Mouse (Mus musculus): Measurements from ENCODE around the gene 1810055G02Rik. TPM values are rescaled to one million over a fixed set of nuclear protein-coding genes. Genes with fewer than 3 reads are reported as not detected.

The 1810055G02Rik gene
- polyA plus RNA-seq, 1 experiment, result 24.8 TPM

DNA sequence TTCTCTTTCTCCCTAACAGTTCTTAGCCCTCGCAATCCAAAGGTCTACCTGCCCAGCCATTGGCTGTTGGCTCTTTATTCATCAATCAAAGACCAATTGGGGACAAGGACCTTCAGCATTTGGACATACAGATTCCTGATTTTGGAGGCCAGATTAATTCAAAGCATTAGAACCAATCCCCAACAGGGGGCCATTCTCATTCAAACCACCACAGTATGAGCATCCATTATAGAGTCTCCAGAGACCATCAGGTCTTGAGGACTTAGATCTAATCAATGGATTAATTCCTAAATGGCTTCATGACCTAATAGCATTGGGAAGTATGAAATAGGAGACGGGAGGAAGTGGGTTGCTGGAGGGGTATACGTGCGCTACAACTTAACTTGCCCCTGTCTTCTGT lies 5.6 kb upstream of the 1810055G02Rik start:
- no peak for DNase-seq
- peaks cover 1% of the 10 kb centered on the region; the same call in 1 of the 2 replicates for H3K4me1 ChIP-seq (replicated peaks; ENCODE audit: control insufficient read depth, insufficient read depth, low read length)
- no peaks in the 10 kb centered on the region for H3K27me3 ChIP-seq (ENCODE audit: control insufficient read depth, insufficient read depth, low read length)
- no peak for TF ChIP-seq CTCF (IDR thresholded peaks at IDR 0.05; ENCODE audit: borderline replicate concordance, control insufficient read depth, extremely low read depth, insufficient read depth, low read length, poor library complexity)
- no peak for TF ChIP-seq POLR2A (IDR thresholded peaks at IDR 0.05; ENCODE audit: control insufficient read depth, extremely low read depth, insufficient read depth, low read length, poor library complexity)
- no peak overlapping the region for H3K4me3 ChIP-seq (ENCODE audit: control insufficient read depth, insufficient read depth, low read length)
- H3K27ac ChIP-seq (ENCODE audit: control insufficient read depth, insufficient read depth, low read length), result no peak overlapping the region
- WGBS, result 81% methylated on average over 4 of the region's 4 CpGs
- H3K36me3 ChIP-seq (ENCODE audit: control insufficient read depth, insufficient read depth, low read length), result no peaks in the 10 kb centered on the region

DNA sequence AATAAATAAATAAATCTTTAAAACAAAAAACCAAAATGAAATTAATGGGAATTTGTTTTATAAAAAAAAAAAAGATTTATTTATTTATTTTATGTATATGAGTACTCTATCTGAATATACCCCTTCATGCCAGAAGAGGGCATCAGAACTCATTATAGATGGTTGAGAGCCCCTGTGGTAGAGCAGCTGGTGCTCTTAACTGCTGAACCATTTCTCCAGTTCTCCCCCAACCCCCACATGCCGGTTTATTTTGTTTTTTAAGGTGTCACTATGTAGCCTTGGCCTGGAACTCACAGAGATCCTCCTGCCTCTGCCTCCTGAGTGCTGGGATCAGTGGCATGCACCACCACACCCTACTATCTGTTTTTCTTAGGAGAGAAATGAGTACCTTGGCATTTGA lies 1.8 kb upstream of the 1810055G02Rik start:
- WGBS, result 22% methylated on average over 1 of the region's 1 CpGs

DNA sequence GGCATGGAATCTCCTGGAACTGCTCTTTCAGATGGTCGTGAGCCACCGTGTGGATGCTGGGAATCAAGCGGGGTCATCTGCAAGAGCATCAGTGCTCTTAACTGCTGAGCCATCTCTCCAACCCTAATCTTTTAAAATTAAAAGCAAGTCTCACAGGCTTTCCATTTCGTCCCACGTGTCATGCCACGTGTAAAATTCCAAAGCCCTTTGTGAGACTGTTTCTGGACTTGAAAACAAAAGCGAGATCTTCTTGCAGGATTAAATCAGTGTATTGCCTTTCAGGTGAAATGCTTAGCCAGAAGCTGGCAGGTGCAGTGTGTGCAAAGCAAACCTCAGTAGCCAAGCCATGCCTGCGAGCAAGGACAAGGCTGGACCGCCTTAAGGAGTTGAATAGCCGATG lies 540 bp upstream of the 1810055G02Rik start:
- H3K27ac ChIP-seq (ENCODE audit: control insufficient read depth, insufficient read depth, low read length), result no peak overlapping the region
- TF ChIP-seq POLR2A (IDR thresholded peaks at IDR 0.05; ENCODE audit: control insufficient read depth, extremely low read depth, insufficient read depth, low read length, poor library complexity) (no peak), CTCF (IDR thresholded peaks at IDR 0.05; ENCODE audit: borderline replicate concordance, control insufficient read depth, extremely low read depth, insufficient read depth, low read length, poor library complexity) (no peak)
- H3K4me3 ChIP-seq (ENCODE audit: control insufficient read depth, insufficient read depth, low read length), result peak overlapping the region; percentile 75
- no peaks in the 10 kb centered on the region for H3K36me3 ChIP-seq (ENCODE audit: control insufficient read depth, insufficient read depth, low read length)
- H3K4me1 ChIP-seq (replicated peaks; ENCODE audit: control insufficient read depth, insufficient read depth, low read length), result peaks cover 12% of the 10 kb centered on the region
- WGBS, result 46% methylated on average over 10 of the region's 10 CpGs
- no peak for DNase-seq
- no peaks in the 10 kb centered on the region for H3K27me3 ChIP-seq (ENCODE audit: control insufficient read depth, insufficient read depth, low read length)

More for the DNA sequence above, 1.8 kb upstream of the 1810055G02Rik start:
- Histone ChIP-seq H3K36me3 (ENCODE audit: control insufficient read depth, insufficient read depth, low read length) (no peaks in the 10 kb centered on the region), H3K4me1 (replicated peaks; ENCODE audit: control insufficient read depth, insufficient read depth, low read length) (peaks cover 12% of the 10 kb centered on the region), H3K4me3 (ENCODE audit: control insufficient read depth, insufficient read depth, low read length) (no peak overlapping the region), H3K27ac (ENCODE audit: control insufficient read depth, insufficient read depth, low read length) (no peak overlapping the region), H3K27me3 (ENCODE audit: control insufficient read depth, insufficient read depth, low read length) (no peaks in the 10 kb centered on the region)
- TF ChIP-seq CTCF (IDR thresholded peaks at IDR 0.05; ENCODE audit: borderline replicate concordance, control insufficient read depth, extremely low read depth, insufficient read depth, low read length, poor library complexity) (no peak), POLR2A (IDR thresholded peaks at IDR 0.05; ENCODE audit: control insufficient read depth, extremely low read depth, insufficient read depth, low read length, poor library complexity) (no peak)
- peak; percentile 24 for DNase-seq

DNA sequence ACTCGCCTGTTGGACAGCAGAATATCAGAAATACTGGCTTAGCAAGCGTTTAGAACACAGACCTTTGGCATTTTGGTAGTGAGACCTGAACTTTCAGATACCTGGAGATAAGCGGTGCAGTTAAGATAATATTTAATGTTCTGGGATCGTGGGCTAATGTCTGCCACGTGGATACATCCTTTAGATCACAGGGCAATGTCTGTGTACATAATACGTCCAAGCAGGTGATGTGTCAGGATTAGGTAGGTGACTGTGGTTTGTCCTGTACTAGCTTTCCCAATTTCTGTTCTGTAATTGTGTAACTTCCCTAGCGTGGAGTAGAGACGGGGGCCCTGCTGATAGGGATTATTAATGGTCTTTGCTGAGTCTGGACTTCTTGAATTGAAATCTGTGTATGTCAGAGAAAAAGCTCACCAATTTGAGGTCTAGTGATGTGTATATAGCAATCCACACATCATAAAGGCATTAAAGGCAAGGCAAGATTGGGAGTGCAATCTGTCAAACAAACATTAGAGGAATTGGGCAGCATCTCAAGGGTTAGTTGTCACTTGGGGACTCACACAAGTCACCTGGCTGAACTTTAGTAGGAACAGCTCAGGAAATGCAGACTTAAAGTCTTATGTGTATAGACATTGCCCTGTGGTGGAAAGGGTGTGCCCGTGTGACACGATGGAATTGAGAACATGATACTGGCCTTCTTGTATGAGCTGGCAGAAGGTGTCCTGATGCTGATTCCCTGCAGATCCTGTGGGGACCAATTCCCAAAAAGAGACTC lies 1.1 kb downstream of the 1810055G02Rik start:
- Histone ChIP-seq H3K27me3 (ENCODE audit: control insufficient read depth, insufficient read depth, low read length) (no peaks in the 10 kb centered on the region), H3K27ac (ENCODE audit: control insufficient read depth, insufficient read depth, low read length) (no peak overlapping the region), H3K36me3 (ENCODE audit: control insufficient read depth, insufficient read depth, low read length) (no peaks in the 10 kb centered on the region), H3K4me3 (ENCODE audit: control insufficient read depth, insufficient read depth, low read length) (no peak overlapping the region), H3K4me1 (replicated peaks; ENCODE audit: control insufficient read depth, insufficient read depth, low read length) (peaks cover 12% of the 10 kb centered on the region)
- no peak for TF ChIP-seq POLR2A (IDR thresholded peaks at IDR 0.05; ENCODE audit: control insufficient read depth, extremely low read depth, insufficient read depth, low read length, poor library complexity)
- DNase-seq, result no peak
- 59% methylated on average over 10 of the region's 10 CpGs for WGBS

DNA sequence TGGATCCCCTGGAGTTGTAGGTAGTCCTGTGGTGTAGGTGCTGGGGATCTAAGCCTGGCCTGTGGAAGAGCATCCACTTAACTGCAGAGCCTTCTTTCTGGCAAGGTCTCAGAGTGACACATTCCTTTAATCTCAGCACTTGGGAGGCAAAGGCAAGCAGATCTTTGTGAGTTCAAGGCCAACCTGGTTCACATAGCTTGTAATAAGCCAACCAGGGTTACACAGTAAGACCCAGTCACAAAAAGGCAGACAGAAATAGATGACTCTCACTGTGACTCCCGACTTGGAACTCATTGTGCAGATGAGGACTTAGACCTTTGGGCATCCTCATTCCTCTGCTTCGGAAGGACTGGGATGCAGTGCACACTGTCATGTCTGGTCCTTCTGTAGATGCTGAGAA lies 2.3 kb downstream of the 1810055G02Rik start:
- no peak for TF ChIP-seq CTCF (IDR thresholded peaks at IDR 0.05; ENCODE audit: borderline replicate concordance, control insufficient read depth, extremely low read depth, insufficient read depth, low read length, poor library complexity)
- Histone ChIP-seq H3K36me3 (ENCODE audit: control insufficient read depth, insufficient read depth, low read length) (no peaks in the 10 kb centered on the region), H3K27ac (ENCODE audit: control insufficient read depth, insufficient read depth, low read length) (no peak overlapping the region), H3K4me3 (ENCODE audit: control insufficient read depth, insufficient read depth, low read length) (no peak overlapping the region), H3K4me1 (replicated peaks; ENCODE audit: control insufficient read depth, insufficient read depth, low read length) (peaks cover 12% of the 10 kb centered on the region), H3K27me3 (ENCODE audit: control insufficient read depth, insufficient read depth, low read length) (no peaks in the 10 kb centered on the region)
- no peak for DNase-seq
- 93% methylated on average over 2 of the region's 2 CpGs for WGBS

DNA sequence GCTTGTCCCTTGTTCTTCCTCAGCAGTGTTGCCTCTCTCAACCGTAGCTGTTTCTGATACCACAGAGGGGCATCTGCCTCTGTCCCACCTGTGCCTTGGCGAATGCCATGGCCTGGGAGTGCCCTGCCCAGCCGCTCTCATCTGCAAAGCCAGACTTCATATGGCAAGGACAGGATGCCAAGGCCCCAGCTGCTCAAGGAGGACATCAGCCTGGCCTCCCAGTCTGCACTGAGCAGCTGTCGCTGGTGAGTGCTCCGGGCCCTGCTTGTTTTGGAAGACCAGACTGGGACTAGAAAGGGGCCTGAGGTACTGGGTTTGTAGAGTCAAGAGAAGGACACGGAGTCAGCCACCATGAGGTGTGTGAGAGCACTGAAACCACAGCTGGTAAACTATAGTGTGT lies 6.3 kb downstream of the 1810055G02Rik start:
- WGBS, result 91% methylated on average over 6 of the region's 6 CpGs
- no peak overlapping the region for H3K4me3 ChIP-seq (ENCODE audit: control insufficient read depth, insufficient read depth, low read length)
- no peak for DNase-seq
- H3K27ac ChIP-seq (ENCODE audit: control insufficient read depth, insufficient read depth, low read length), result no peak overlapping the region
- TF ChIP-seq POLR2A (IDR thresholded peaks at IDR 0.05; ENCODE audit: control insufficient read depth, extremely low read depth, insufficient read depth, low read length, poor library complexity) (no peak), CTCF (IDR thresholded peaks at IDR 0.05; ENCODE audit: borderline replicate concordance, control insufficient read depth, extremely low read depth, insufficient read depth, low read length, poor library complexity) (no peak)
- peaks cover 7% of the 10 kb centered on the region for H3K4me1 ChIP-seq (replicated peaks; ENCODE audit: control insufficient read depth, insufficient read depth, low read length)
- no peaks in the 10 kb centered on the region for H3K36me3 ChIP-seq (ENCODE audit: control insufficient read depth, insufficient read depth, low read length)
- H3K27me3 ChIP-seq (ENCODE audit: control insufficient read depth, insufficient read depth, low read length), result no peaks in the 10 kb centered on the region

All from thymus, adult 2 months (tissue).